Comparison of ENCODE assay signal across 7 mouse cellular contexts in genomic region chr7:90886396-90887006, GRCm38 (mm10).
A peak's percentile ranks its signal among the peaks of the same experiment; 100 is the strongest.
DNase-seq lines count a peak whose midpoint lies in the region; ATAC-seq and TF ChIP-seq lines count a peak whose summit lies in the region.

No protein-coding gene starts in this region.

- H3K4me3 ChIP-seq in lung, embryonic 14.5 days (ENCODE audit: low read depth, low read length) = peak overlapping the region; percentile 18; the same call in 1 of the 2 replicates
- no peak overlapping the region for H3K4me3 ChIP-seq in lung, postnatal 0 days (ENCODE audit: low read depth, low read length)
- H3K4me3 ChIP-seq in forebrain, embryonic 13.5 days = peak overlapping the region; percentile 46
- H3K4me3 ChIP-seq in limb, embryonic 15.5 days = peak overlapping the region; percentile 35
- H3K4me3 ChIP-seq in stomach, embryonic 16.5 days (replicated peaks; ENCODE audit: low read length) = peak overlapping the region; percentile 39

- peak overlapping the region; percentile 58 for H3K4me2 ChIP-seq in lung, embryonic 14.5 days
- H3K4me2 ChIP-seq in lung, postnatal 0 days (replicated peaks; ENCODE audit: low read depth, low read length) = no peak overlapping the region
- peak overlapping the region; percentile 79 for H3K4me2 ChIP-seq in forebrain, embryonic 13.5 days
- peak overlapping the region; percentile 73 for H3K4me2 ChIP-seq in limb, embryonic 15.5 days
- peak overlapping the region; percentile 70 for H3K4me2 ChIP-seq in stomach, embryonic 16.5 days (ENCODE audit: low read depth, low read length)

- TF ChIP-seq EP300 in lung, postnatal 0 days (IDR thresholded peaks at IDR 0.05) = no peak

- no peaks in the 10 kb centered on the region for H3K9me3 ChIP-seq in lung, embryonic 14.5 days (ENCODE audit: low read depth, low read length)
- no peaks in the 10 kb centered on the region for H3K9me3 ChIP-seq in lung, postnatal 0 days (ENCODE audit: low read length)
- no peaks in the 10 kb centered on the region for H3K9me3 ChIP-seq in forebrain, embryonic 13.5 days (replicated peaks)
- no peaks in the 10 kb centered on the region for H3K9me3 ChIP-seq in limb, embryonic 15.5 days
- H3K9me3 ChIP-seq in stomach, embryonic 16.5 days (replicated peaks; ENCODE audit: control insufficient read depth, low read length) = no peaks in the 10 kb centered on the region

- intact Hi-C loops in gastrocnemius, postnatal 36 days (cut with DNase I) = no loop called here

- ATAC-seq in lung, embryonic 14.5 days (ENCODE audit: insufficient read depth) = no peak
- ATAC-seq in lung, postnatal 0 days = no peak
- peak; percentile 71 for ATAC-seq in forebrain, embryonic 13.5 days
- no peak for ATAC-seq in limb, embryonic 15.5 days (ENCODE audit: insufficient number of reproducible peaks, low FRiP score, low TSS enrichment, low read depth)
- ATAC-seq in stomach, embryonic 16.5 days (ENCODE audit: insufficient read depth, low FRiP score) = no peak
- ATAC-seq in erythroid progenitor cell, adult 5-6 weeks (replicated peaks; ENCODE audit: low FRiP score, poor library complexity, severe bottlenecking) = no peak

- under 1% methylated on average over 13 of the region's 13 CpGs for WGBS in lung, embryonic 14.5 days
- WGBS in lung, postnatal 0 days = 1% methylated on average over 13 of the region's 13 CpGs
- under 1% methylated on average over 13 of the region's 13 CpGs for WGBS in forebrain, embryonic 13.5 days
- under 1% methylated on average over 13 of the region's 13 CpGs for WGBS in limb, embryonic 15.5 days
- under 1% methylated on average over 13 of the region's 13 CpGs for WGBS in stomach, embryonic 16.5 days

- H3K36me3 ChIP-seq in lung, embryonic 14.5 days (ENCODE audit: insufficient read depth) = no peaks in the 10 kb centered on the region
- no peaks in the 10 kb centered on the region for H3K36me3 ChIP-seq in lung, postnatal 0 days (ENCODE audit: insufficient read depth, low read length)
- H3K36me3 ChIP-seq in forebrain, embryonic 13.5 days (ENCODE audit: poor library complexity, severe bottlenecking) = no peaks in the 10 kb centered on the region
- no peaks in the 10 kb centered on the region for H3K36me3 ChIP-seq in limb, embryonic 15.5 days
- H3K36me3 ChIP-seq in stomach, embryonic 16.5 days (ENCODE audit: control insufficient read depth, insufficient read depth, low read length) = no peaks in the 10 kb centered on the region

- no peaks in the 10 kb centered on the region for H3K27me3 ChIP-seq in lung, embryonic 14.5 days (ENCODE audit: insufficient read depth, low read length)
- no peaks in the 10 kb centered on the region for H3K27me3 ChIP-seq in lung, postnatal 0 days (replicated peaks; ENCODE audit: insufficient read depth, low read length)
- H3K27me3 ChIP-seq in forebrain, embryonic 13.5 days = no peaks in the 10 kb centered on the region
- peaks cover 3% of the 10 kb centered on the region; the same call in 1 of the 2 replicates for H3K27me3 ChIP-seq in limb, embryonic 15.5 days
- no peaks in the 10 kb centered on the region for H3K27me3 ChIP-seq in stomach, embryonic 16.5 days (ENCODE audit: control insufficient read depth, insufficient read depth, low read length)

- peak; percentile 1 for DNase-seq in lung, embryonic 14.5 days
- DNase-seq in lung, postnatal 0 days (ENCODE audit: low spot score) = no peak
- no peak for DNase-seq in gastrocnemius, postnatal 36 days

- H3K4me1 ChIP-seq in lung, embryonic 14.5 days (ENCODE audit: insufficient read depth) = no peaks in the 10 kb centered on the region
- H3K4me1 ChIP-seq in lung, postnatal 0 days (ENCODE audit: insufficient read depth, low read depth, low read length) = no peaks in the 10 kb centered on the region
- H3K4me1 ChIP-seq in forebrain, embryonic 13.5 days = peaks cover 10% of the 10 kb centered on the region
- H3K4me1 ChIP-seq in limb, embryonic 15.5 days = peaks cover 5% of the 10 kb centered on the region
- H3K4me1 ChIP-seq in stomach, embryonic 16.5 days (ENCODE audit: control insufficient read depth, insufficient read depth, low read length) = 0 out of 2 replicates have a peak, but pooled peaks cover 3% of the 10 kb centered on the region

- no peak overlapping the region for H3K27ac ChIP-seq in lung, embryonic 14.5 days (ENCODE audit: low read depth)
- H3K27ac ChIP-seq in lung, postnatal 0 days (ENCODE audit: low read length) = no peak overlapping the region
- H3K27ac ChIP-seq in forebrain, embryonic 13.5 days = peak overlapping the region; percentile 80; the same call in 1 of the 2 replicates
- H3K27ac ChIP-seq in limb, embryonic 15.5 days = no peak overlapping the region
- H3K27ac ChIP-seq in stomach, embryonic 16.5 days (ENCODE audit: low read length) = no peak overlapping the region

- TF ChIP-seq CTCF in lung, embryonic 14.5 days (IDR thresholded peaks at IDR 0.05; ENCODE audit: low read depth) = no peak
- no peak for TF ChIP-seq CTCF in lung, postnatal 0 days (IDR thresholded peaks at IDR 0.05)

- no peak overlapping the region for H3K9ac ChIP-seq in lung, embryonic 14.5 days
- H3K9ac ChIP-seq in lung, postnatal 0 days (replicated peaks; ENCODE audit: low read depth) = no peak overlapping the region
- peak overlapping the region; percentile 70 for H3K9ac ChIP-seq in forebrain, embryonic 13.5 days
- H3K9ac ChIP-seq in limb, embryonic 15.5 days = no peak overlapping the region
- H3K9ac ChIP-seq in stomach, embryonic 16.5 days (ENCODE audit: low read length) = 0 out of 2 replicates have a peak overlapping the region, but pooled peaks have one; percentile 18

Comparison
In these comparisons a context has a peak if more than half of its experiments do, and no peak if none do; other contexts are left out.
1. H3K9ac ChIP-seq: peak in forebrain, embryonic 13.5 days (single experiment) and stomach, embryonic 16.5 days (single experiment); none in lung, embryonic 14.5 days (single experiment), lung, postnatal 0 days (single experiment) and limb, embryonic 15.5 days (single experiment).